Mouse (Mus musculus) urinary bladder, postnatal 4 days (tissue): Measurements from ENCODE around the gene Btbd11.

Experiments used
- DNase-seq, 2 experiments: peaks; one replicate each; pipeline ENCODE4 v3.0.0; 2021 to 2022; ENCODE audit warnings: low spot score in 2 of 2

The Btbd11 gene

GRCm38 (mm10) chr10:85386605-85387218 is at the start of gene Btbd11:
Gene Btbd11, plus strand, starts transcription at chr10:85386814.
- peak; percentile 87 to 91 for DNase-seq

DNA sequence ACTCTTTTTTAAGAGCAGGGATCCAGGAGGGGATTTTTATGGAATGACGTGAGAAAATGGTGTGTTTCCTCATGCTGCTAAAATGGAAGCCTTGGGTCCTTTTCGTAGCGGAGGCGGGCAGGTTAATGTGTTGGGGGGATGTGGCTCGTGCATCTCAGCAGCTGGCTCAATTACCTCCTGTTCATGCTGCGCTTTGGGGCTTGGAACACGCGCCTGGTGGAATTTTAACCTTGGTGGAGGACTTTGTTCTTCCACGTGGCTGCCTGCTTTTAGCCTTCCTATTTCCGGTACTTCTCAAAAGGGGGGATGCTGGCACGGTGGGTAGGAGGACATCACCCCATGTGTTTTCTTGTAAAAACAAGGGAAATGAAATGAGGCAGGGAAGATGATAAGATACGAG is 47.9 kb upstream of the Btbd11 start:
- DNase-seq: no peak

DNA sequence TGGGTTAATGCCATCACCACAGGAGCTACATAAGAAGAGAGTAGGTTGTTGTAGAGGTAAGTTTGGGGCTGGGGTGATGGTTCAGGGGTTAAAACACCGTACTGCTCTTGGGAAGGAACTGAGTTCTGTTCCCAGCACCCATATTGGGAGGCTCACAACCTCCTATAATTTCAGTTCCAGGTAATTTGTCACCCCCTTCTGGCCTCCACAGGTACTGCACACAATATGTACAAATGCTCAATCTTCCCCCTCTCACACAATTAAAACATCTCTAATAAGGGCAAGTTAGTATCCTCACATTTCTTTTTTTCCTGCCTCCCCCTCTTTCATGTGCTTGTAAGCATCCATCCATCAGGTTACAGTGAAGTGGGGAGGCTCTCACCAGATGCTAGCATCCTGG is 44.7 kb upstream of the Btbd11 start:
- no peak for DNase-seq

DNA sequence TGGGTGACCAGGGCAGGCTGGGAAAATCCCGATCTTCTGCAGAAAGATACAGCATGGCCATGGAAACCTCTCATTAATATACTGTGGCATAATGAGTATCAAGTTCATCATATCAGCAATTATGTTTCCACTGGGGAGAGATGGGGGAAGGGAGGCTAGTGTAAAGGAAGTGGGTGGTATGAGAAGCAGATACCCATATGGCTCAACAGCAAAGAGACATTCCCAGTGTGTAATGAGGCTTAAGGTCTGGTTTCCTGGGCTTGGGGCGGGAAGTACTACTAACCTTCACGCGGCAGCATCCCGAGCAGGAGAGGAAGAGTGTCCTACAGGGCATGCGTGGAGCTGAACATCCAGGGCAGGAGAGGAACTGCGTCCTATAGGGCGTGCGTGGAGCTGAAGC is 39.4 kb upstream of the Btbd11 start:
- no peak for DNase-seq

DNA sequence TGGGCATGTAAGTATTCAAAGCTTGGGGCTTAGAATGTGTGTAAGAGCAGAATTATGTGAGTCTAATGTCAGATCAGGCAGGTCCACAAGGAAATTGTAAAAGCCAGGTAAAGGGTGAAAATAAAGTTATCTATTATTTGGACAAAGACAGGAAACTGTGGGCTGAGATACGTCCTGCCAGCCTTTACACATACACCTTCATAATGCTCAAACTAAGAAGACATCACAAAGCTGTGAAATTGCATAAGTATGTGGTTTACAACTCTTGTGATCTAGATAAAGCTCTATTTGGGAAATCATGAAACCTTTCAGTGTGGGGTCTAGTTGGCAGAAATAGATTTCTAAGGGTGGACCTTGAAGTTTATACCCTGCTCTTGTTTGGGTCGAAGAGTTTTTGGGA is 34.1 kb upstream of the Btbd11 start:
- no peak for DNase-seq

DNA sequence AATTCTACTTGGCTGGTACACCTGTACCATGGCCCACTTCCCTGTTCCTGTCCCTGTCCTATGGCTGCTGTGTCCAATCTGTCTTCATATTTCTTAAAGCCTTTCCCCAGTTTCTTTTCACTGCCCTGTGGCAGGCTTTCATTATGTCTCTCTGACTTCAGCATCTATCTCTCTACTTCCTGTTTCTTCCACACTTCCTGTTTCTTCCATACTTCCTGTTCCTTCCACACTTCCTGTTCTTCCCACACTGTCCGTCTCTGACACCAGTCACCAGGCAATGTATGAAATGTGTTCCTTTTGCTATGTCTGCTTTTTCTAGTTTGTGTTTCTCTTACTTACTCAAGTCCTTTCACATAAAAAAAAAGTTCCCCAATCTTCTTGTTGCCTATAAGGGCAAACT is 32.3 kb upstream of the Btbd11 start:
- DNase-seq: no peak

GRCm38 (mm10) chr10:85359501-85360066 is 27.0 kb upstream of the Btbd11 start:
- DNase-seq: no peak

GRCm38 (mm10) chr10:85362766-85363442 is 23.7 kb upstream of the Btbd11 start:
- no peak for DNase-seq

DNA sequence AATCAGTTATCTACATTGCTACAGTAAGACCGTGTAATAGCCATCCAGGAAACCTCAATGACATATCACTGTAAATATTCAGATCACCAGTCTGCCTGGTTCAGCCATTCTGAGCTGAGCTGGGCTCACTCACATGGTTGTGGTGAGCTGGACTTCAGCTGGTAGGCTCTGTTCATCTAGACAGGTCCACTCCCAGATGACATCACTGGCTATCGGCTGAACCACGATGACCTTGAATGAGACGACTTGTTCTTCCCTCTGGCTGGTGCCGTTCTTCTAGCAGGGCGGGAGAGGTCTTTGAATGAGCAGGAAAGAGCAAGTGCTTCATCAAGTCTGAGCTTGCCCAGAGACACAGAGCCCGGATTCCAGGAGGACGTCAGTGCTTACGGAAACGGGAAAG is 19.7 kb upstream of the Btbd11 start:
- no peak for DNase-seq

- no peak for DNase-seq
Observed at GRCm38 (mm10) chr10:85371309-85371708, 15.3 kb upstream of the Btbd11 start.

- no peak for DNase-seq
Observed at GRCm38 (mm10) chr10:85372108-85372507, 14.5 kb upstream of the Btbd11 start.

DNA sequence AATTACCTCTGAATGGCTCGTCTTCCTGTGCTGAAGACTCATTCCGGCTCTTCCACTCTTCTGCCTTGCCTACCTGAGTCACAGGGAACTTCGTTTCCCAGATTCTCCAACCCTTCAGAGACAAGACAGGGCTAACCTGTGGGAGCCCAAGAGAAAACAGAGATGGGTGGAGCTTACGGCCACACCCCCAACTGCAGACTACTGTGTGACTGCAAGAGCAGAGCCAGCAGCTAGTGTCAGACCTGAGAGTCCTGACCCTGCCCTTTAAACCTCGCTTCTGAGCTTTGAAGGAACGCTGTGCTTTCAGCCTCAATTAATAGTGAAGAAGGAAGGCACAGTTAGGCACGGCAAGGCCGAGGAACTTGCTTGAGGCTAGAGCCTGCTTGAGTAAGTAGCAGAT is 7.6 kb upstream of the Btbd11 start:
- no peak for DNase-seq

GRCm38 (mm10) chr10:85382981-85383380 is 3.6 kb upstream of the Btbd11 start:
- no peak for DNase-seq

- DNase-seq: peak in 1 of 2 experiments; percentile 28
Observed at GRCm38 (mm10) chr10:85387219-85388070, 831 bp downstream of the Btbd11 start.

- DNase-seq: no peak
Observed at GRCm38 (mm10) chr10:85388071-85388750, 1.6 kb downstream of the Btbd11 start.

DNA sequence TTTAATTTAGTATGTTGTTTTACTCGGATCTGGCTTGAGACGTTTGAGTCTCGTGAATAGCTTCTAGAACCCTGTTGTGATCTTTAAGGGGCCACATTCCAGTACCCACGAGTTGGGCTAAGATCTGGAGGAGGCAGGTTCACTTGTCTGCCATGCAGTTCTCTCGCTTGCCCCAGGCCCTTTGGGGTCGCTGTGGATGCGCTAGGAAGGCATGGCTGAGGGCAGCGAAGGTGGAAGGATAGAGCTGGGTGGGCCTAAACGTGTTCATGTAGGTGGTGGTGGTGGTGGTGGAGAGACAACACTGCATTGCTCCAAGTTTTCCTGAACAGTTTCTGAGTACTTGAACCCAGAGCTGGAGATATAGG is 2.1 kb downstream of the Btbd11 start:
- DNase-seq: no peak

GRCm38 (mm10) chr10:85389286-85390139 is 2.9 kb downstream of the Btbd11 start:
- no peak for DNase-seq

GRCm38 (mm10) chr10:85393016-85393415 is 6.4 kb downstream of the Btbd11 start:
- DNase-seq: no peak

GRCm38 (mm10) chr10:85394558-85394957 is 7.9 kb downstream of the Btbd11 start:
- no peak for DNase-seq

- no peak for DNase-seq
Observed at GRCm38 (mm10) chr10:85411120-85411519, 24.5 kb downstream of the Btbd11 start.
